Mouse (Mus musculus) kidney, adult 2 months (tissue): ENCODE data around the gene Sipa1.

ENCODE experiments used
- CTCF ChIP-seq: fragments of 200-500 bp; conservative IDR thresholded peaks from 2 replicates; pipeline ENCODE4 v1.5.1; 2011; ENCODE audit warnings: low read depth, mild to moderate bottlenecking, control low read depth, low read length, moderate library complexity, mixed read lengths; ENCODE audit not compliant: insufficient read depth, insufficient read length
- POLR2A ChIP-seq: fragments of 200-500 bp; IDR thresholded peaks from one replicate; pipeline ENCODE4 v1.6.1; 2011; ENCODE audit warnings: low read depth, low read length, control low read depth

- TF ChIP-seq CTCF = no peak
- no peak for TF ChIP-seq POLR2A
Observed at GRCm38 (mm10) chr19:5652570-5652969, 10.9 kb downstream of the Sipa1 start.
